In genomic region chr1:39206942-39207341, GRCm38 (mm10) we compare ENCODE assay signal across 8 mouse cellular contexts. TPM values are rescaled to one million over a fixed set of nuclear protein-coding genes. Genes with fewer than 3 reads are reported as not detected.
DNase-seq lines count a peak whose midpoint lies in the region; ATAC-seq and TF ChIP-seq lines count a peak whose summit lies in the region.
"Had no signal": no experiment of that assay in that cellular context is flagged by ENCODE, and none has a peak within 500 bp of the region (broad histone marks: within the 10 kb centered on the region; RNA-seq: fewer than 3 reads in every experiment).

No protein-coding gene starts in this region.

- TF ChIP-seq EP300 in ES-Bruce4 (IDR thresholded peaks at IDR 0.05; ENCODE audit: insufficient read depth, low read depth, low read length): no peak

- DNase-seq in left cerebral cortex, postnatal 4 days: peak; percentile 5
- no peak for DNase-seq in left cerebral cortex, postnatal 10 days (ENCODE audit: extremely low spot score in 1 of 2, low spot score in 2 of 2)
- DNase-seq in adrenal gland, postnatal 25 days: peak; percentile 33
- DNase-seq in lung, postnatal 36 days: peak; percentile 51
- no peak for DNase-seq in forebrain, embryonic 11.5 days (ENCODE audit: low spot score)
- DNase-seq in gastrocnemius, postnatal 4 days (ENCODE audit: low spot score in 2 of 2): no peak

- no peak overlapping the region for H3K4me3 ChIP-seq in ES-Bruce4 (ENCODE audit: low read depth, low read length)
- H3K4me3 ChIP-seq in forebrain, embryonic 11.5 days (ENCODE audit: low read depth, low read length): no peak overlapping the region
- H3K4me3 ChIP-seq: embryonic facial prominence, embryonic 15.5 days had no signal

- no peaks in the 10 kb centered on the region for H3K9me3 ChIP-seq in ES-Bruce4 (replicated peaks; ENCODE audit: control insufficient read depth, insufficient read depth, low read length, poor library complexity, severe bottlenecking)
- H3K9me3 ChIP-seq in forebrain, embryonic 11.5 days (ENCODE audit: control insufficient read depth, low read length): no peaks in the 10 kb centered on the region
- H3K9me3 ChIP-seq: embryonic facial prominence, embryonic 15.5 days had no signal

- H3K9ac ChIP-seq in ES-Bruce4 (ENCODE audit: low read depth, poor library complexity, severe bottlenecking): no peak overlapping the region
- H3K9ac ChIP-seq in forebrain, embryonic 11.5 days (ENCODE audit: low read length): no peak overlapping the region
- H3K9ac ChIP-seq: embryonic facial prominence, embryonic 15.5 days had no signal

- no peaks in the 10 kb centered on the region for H3K36me3 ChIP-seq in ES-Bruce4 (ENCODE audit: control insufficient read depth, insufficient read depth, low read length, poor library complexity, severe bottlenecking)
- no peaks in the 10 kb centered on the region for H3K36me3 ChIP-seq in forebrain, embryonic 11.5 days (ENCODE audit: control insufficient read depth, insufficient read depth, low read length)
- H3K36me3 ChIP-seq: embryonic facial prominence, embryonic 15.5 days had no signal

- H3K27ac ChIP-seq in ES-Bruce4 (ENCODE audit: insufficient read depth, low read length): no peak overlapping the region
- H3K27ac ChIP-seq in forebrain, embryonic 11.5 days (ENCODE audit: low read depth, low read length): no peak overlapping the region
- H3K27ac ChIP-seq: embryonic facial prominence, embryonic 15.5 days had no signal

- no peak for ATAC-seq in forebrain, embryonic 11.5 days (replicated peaks; ENCODE audit: low FRiP score)

- no peak for TF ChIP-seq POLR2A in ES-Bruce4 (IDR thresholded peaks at IDR 0.05; ENCODE audit: insufficient read depth, low read length)

- peak; percentile 40 for TF ChIP-seq CTCF in ES-Bruce4 (IDR thresholded peaks at IDR 0.05; ENCODE audit: low read depth, low read length)

- no peaks in the 10 kb centered on the region for H3K27me3 ChIP-seq in ES-Bruce4 (ENCODE audit: control insufficient read depth, insufficient read depth, low read length, poor library complexity, severe bottlenecking)
- no peaks in the 10 kb centered on the region for H3K27me3 ChIP-seq in forebrain, embryonic 11.5 days (ENCODE audit: control insufficient read depth, insufficient read depth, low read length)
- H3K27me3 ChIP-seq: embryonic facial prominence, embryonic 15.5 days had no signal

- no peak overlapping the region for H3K4me2 ChIP-seq in forebrain, embryonic 11.5 days (ENCODE audit: low read depth, low read length, severe bottlenecking)
- H3K4me2 ChIP-seq: embryonic facial prominence, embryonic 15.5 days had no signal

- intact Hi-C loops in left cerebral cortex, postnatal 4 days (cut with DNase I): no loop called here
- intact Hi-C loops in left cerebral cortex, postnatal 10 days (cut with DNase I): loop anchor here (10.0 kb wide), 1 partner anchor 318 kb away; no protein-coding TSS in a partner anchor

- WGBS in forebrain, embryonic 11.5 days: 44% methylated on average over 7 of the region's 7 CpGs

- H3K4me1 ChIP-seq in ES-Bruce4 (ENCODE audit: control insufficient read depth, insufficient read depth, low read length): no peaks in the 10 kb centered on the region
- no peaks in the 10 kb centered on the region for H3K4me1 ChIP-seq in forebrain, embryonic 11.5 days (replicated peaks; ENCODE audit: control insufficient read depth, insufficient read depth, low read length)
- H3K4me1 ChIP-seq: embryonic facial prominence, embryonic 15.5 days had no signal

RNA-seq across cellular contexts. Expression of gene Npas2, which starts 13.4 kb away (rescaled TPM):
- 10 to 100 TPM; 36.5 to 38.2 TPM for total RNA-seq in left cerebral cortex, postnatal 4 days (2021)
- 10 to 100 TPM; 39.9 to 41.8 TPM for total RNA-seq in left cerebral cortex, postnatal 10 days (2021)
- polyA plus RNA-seq in ES-Bruce4 (2011; ENCODE audit: insufficient read depth, insufficient read length, low read depth, missing spikeins): 0.52 and 0.75 TPM in 2 replicates
- 1.0 and 2.5 TPM in 2 replicates for total RNA-seq in adrenal gland, postnatal 25 days (2021)
- polyA plus RNA-seq in forebrain, embryonic 11.5 days (2014; fragmentation: Nextera tagmentation; extraction: Ambion mirVana): 0.07 TPM in 1 of 2 replicates, not detected in the other
- total RNA-seq in gastrocnemius, postnatal 4 days (2021): 1 to 10 TPM; 7.4 to 7.5 TPM

Comparison
In these comparisons a context has a peak if more than half of its experiments do, and no peak if none do; other contexts are left out.
1. DNase-seq: peak in left cerebral cortex, postnatal 4 days (single experiment), adrenal gland, postnatal 25 days (single experiment) and lung, postnatal 36 days (single experiment); none in left cerebral cortex, postnatal 10 days (0 of 2), forebrain, embryonic 11.5 days (single experiment) and gastrocnemius, postnatal 4 days (0 of 2).
2. RNA of gene Npas2, which starts 13.4 kb away (total RNA-seq): 39.9 to 41.8 TPM in left cerebral cortex, postnatal 10 days and 36.5 to 38.2 TPM in left cerebral cortex, postnatal 4 days; 7.4 to 7.5 TPM in gastrocnemius, postnatal 4 days and 1.0 to 2.5 TPM in adrenal gland, postnatal 25 days; every median in the first group is over 4 times any median in the second.